Mouse (Mus musculus) CH12.LX (cell line): Measurements from ENCODE around the gene Timd2. TPM values are rescaled to one million over a fixed set of nuclear protein-coding genes. Genes with fewer than 3 reads are reported as not detected.

Source experiments
- DNase-seq: peaks from one replicate; pipeline ENCODE4 v3.0.0-alpha.2; 2013; ENCODE audit errors: extremely low read depth
- H3K27ac ChIP-seq: 2 replicates; pipeline ENCODE4 v1.5.1; 2012; ENCODE audit warnings: low read depth, mild to moderate bottlenecking, control low read depth, moderate library complexity; ENCODE audit not compliant: insufficient read depth
- H3K27me3 ChIP-seq: replicated peaks from 2 replicates; pipeline ENCODE3; 2012; ENCODE audit warnings: inconsistent platforms
- H3K36me3 ChIP-seq, 2 experiments: replicated peaks in 1 of 2; 2 replicates each; pipeline versions ENCODE3 to v1.6.1; 2012; ENCODE audit warnings: inconsistent platforms in 1 of 2, low read length in 1 of 2, mild to moderate bottlenecking in 1 of 2, mixed read lengths in 1 of 2, moderate library complexity in 1 of 2; ENCODE audit not compliant: control insufficient read depth in 1 of 2, insufficient read depth in 1 of 2
- H3K4me1 ChIP-seq, 2 experiments: 2 replicates each; pipeline ENCODE4 v1.6.1; 2012; ENCODE audit warnings: inconsistent platforms in 1 of 2, moderate library complexity in 1 of 2; ENCODE audit not compliant: insufficient read depth in 2 of 2, control insufficient read depth in 1 of 2
- H3K4me2 ChIP-seq: 2 replicates; pipeline ENCODE4 v1.6.1; 2012; ENCODE audit warnings: low read depth, mild to moderate bottlenecking, control low read depth; ENCODE audit not compliant: poor library complexity, insufficient read depth, severe bottlenecking
- H3K4me3 ChIP-seq, 3 experiments: fragments of 150-350 bp in 1 of 3; sonication (generic) in 1 of 3; replicated peaks in 1 of 3; 2 replicates each; pipeline versions ENCODE3 to v1.5.1; 2011 to 2012; ENCODE audit warnings: low read depth in 2 of 3, low read length in 2 of 3, mild to moderate bottlenecking in 2 of 3, moderate library complexity in 2 of 3, control low read depth in 1 of 3, improper control_type of control experiment in 1 of 3, inconsistent platforms in 1 of 3, mixed read lengths in 1 of 3; ENCODE audit not compliant: poor library complexity in 1 of 3
- H3K79me2 ChIP-seq: replicated peaks from 2 replicates; pipeline ENCODE4 v1.6.1; 2012; ENCODE audit warnings: mild to moderate bottlenecking, moderate library complexity; ENCODE audit not compliant: control insufficient read depth, poor library complexity, insufficient read depth, severe bottlenecking; ENCODE audit errors: extremely low read depth
- H3K9ac ChIP-seq: 2 replicates; pipeline ENCODE4 v1.6.1; 2012; ENCODE audit warnings: low read depth, mild to moderate bottlenecking, control low read depth, moderate library complexity; ENCODE audit not compliant: insufficient read depth
- H3K9me3 ChIP-seq: replicated peaks from 2 replicates; pipeline ENCODE3; 2012; ENCODE audit warnings: low read length, inconsistent platforms, mixed read lengths
- BHLHE40 ChIP-seq: IDR thresholded peaks from 2 replicates; pipeline ENCODE4 v1.6.1; 2011; ENCODE audit warnings: mild to moderate bottlenecking, low read depth, low read length, improper control_type of control experiment
- CHD1 ChIP-seq: IDR thresholded peaks from 2 replicates; pipeline ENCODE4 v1.6.1; 2012; ENCODE audit warnings: low read depth, low read length, improper control_type of control experiment, inconsistent platforms
- CHD2 ChIP-seq: IDR thresholded peaks from 2 replicates; pipeline ENCODE4 v1.6.1; 2011; ENCODE audit warnings: low read length, improper control_type of control experiment
- CTCF ChIP-seq, 2 experiments: IDR thresholded peaks in 1 of 2; conservative IDR thresholded peaks in 1 of 2; 2 replicates each; pipeline ENCODE4 v1.5.1; 2011 to 2012; ENCODE audit warnings: low read depth in 2 of 2, low read length in 2 of 2, improper control_type of control experiment in 1 of 2, inconsistent platforms in 1 of 2, mild to moderate bottlenecking in 1 of 2, moderate library complexity in 1 of 2
- E2F4 ChIP-seq: IDR thresholded peaks from 2 replicates; pipeline ENCODE4 v1.6.1; 2011; ENCODE audit warnings: low read depth, low read length, improper control_type of control experiment; ENCODE audit not compliant: insufficient replicate concordance
- ELF1 ChIP-seq: IDR thresholded peaks from 2 replicates; pipeline ENCODE4 v1.6.1; 2014; ENCODE audit warnings: low read depth, mild to moderate bottlenecking, inconsistent platforms, low read length, improper control_type of control experiment
- EP300 ChIP-seq: IDR thresholded peaks from 2 replicates; pipeline ENCODE4 v1.6.1; 2011; ENCODE audit warnings: low read length, improper control_type of control experiment
- ETS1 ChIP-seq: conservative IDR thresholded peaks from 2 replicates; pipeline ENCODE4 v1.6.1; 2012; ENCODE audit warnings: low read depth, mild to moderate bottlenecking, inconsistent platforms, low read length, improper control_type of control experiment, moderate library complexity
- GABPA ChIP-seq: IDR thresholded peaks from 2 replicates; pipeline ENCODE4 v1.6.1; 2012; ENCODE audit warnings: low read depth, low read length, improper control_type of control experiment, inconsistent platforms; ENCODE audit not compliant: insufficient replicate concordance
- HCFC1 ChIP-seq: IDR thresholded peaks from 2 replicates; pipeline ENCODE4 v1.6.1; 2012; ENCODE audit warnings: low read depth, mild to moderate bottlenecking, inconsistent platforms, low read length, improper control_type of control experiment
- IRF4 ChIP-seq: IDR thresholded peaks from 2 replicates; pipeline ENCODE4 v1.6.1; 2014; ENCODE audit warnings: low read depth, mild to moderate bottlenecking, inconsistent platforms, low read length, improper control_type of control experiment
- JUN ChIP-seq: IDR thresholded peaks from 2 replicates; pipeline ENCODE4 v1.6.1; 2011; ENCODE audit warnings: low read depth, mild to moderate bottlenecking, low read length, improper control_type of control experiment, moderate library complexity; ENCODE audit not compliant: insufficient read depth
- JUND ChIP-seq: conservative IDR thresholded peaks from 2 replicates; pipeline ENCODE4 v1.6.1; 2011; ENCODE audit warnings: low read depth, low read length, improper control_type of control experiment
- KAT2A ChIP-seq: IDR thresholded peaks from 2 replicates; pipeline ENCODE4 v1.6.1; 2012; ENCODE audit warnings: low read length, improper control_type of control experiment, inconsistent platforms; ENCODE audit not compliant: insufficient replicate concordance
- MAFK ChIP-seq: IDR thresholded peaks from 2 replicates; pipeline ENCODE4 v1.6.1; 2011; ENCODE audit warnings: low read length, improper control_type of control experiment; ENCODE audit not compliant: insufficient replicate concordance
- MAX ChIP-seq: IDR thresholded peaks from 2 replicates; pipeline ENCODE4 v1.6.1; 2011; ENCODE audit warnings: low read length, improper control_type of control experiment
- MAZ ChIP-seq: IDR thresholded peaks from 2 replicates; pipeline ENCODE4 v1.6.1; 2012; ENCODE audit warnings: low read depth, mild to moderate bottlenecking, inconsistent platforms, low read length, improper control_type of control experiment, moderate library complexity
- MEF2A ChIP-seq: IDR thresholded peaks from 2 replicates; pipeline ENCODE4 v1.6.1; 2014; ENCODE audit warnings: low read depth, mild to moderate bottlenecking, inconsistent platforms, low read length, improper control_type of control experiment, borderline replicate concordance
- MXI1 ChIP-seq: IDR thresholded peaks from 2 replicates; pipeline ENCODE4 v1.6.1; 2011; ENCODE audit warnings: mild to moderate bottlenecking, low read depth, low read length, improper control_type of control experiment
- MYC ChIP-seq: IDR thresholded peaks from 2 replicates; pipeline ENCODE4 v1.6.1; 2011; ENCODE audit warnings: low read depth, mild to moderate bottlenecking, improper control_type of control experiment, low read length
- NELFE ChIP-seq: IDR thresholded peaks from 2 replicates; pipeline ENCODE4 v1.6.1; 2011; ENCODE audit warnings: low read depth, low read length, improper control_type of control experiment
- NRF1 ChIP-seq: IDR thresholded peaks from 2 replicates; pipeline ENCODE4 v1.6.1; 2014; ENCODE audit warnings: low read depth, mild to moderate bottlenecking, inconsistent platforms, low read length, improper control_type of control experiment, moderate library complexity
- PAX5 ChIP-seq: IDR thresholded peaks from 2 replicates; pipeline ENCODE4 v1.6.1; 2012; ENCODE audit warnings: low read length, inconsistent platforms, mixed read lengths
- POLR2A ChIP-seq: IDR thresholded peaks from 2 replicates; pipeline ENCODE4 v1.6.1; 2011; ENCODE audit warnings: low read depth, mild to moderate bottlenecking, improper control_type of control experiment, low read length
- POLR2AphosphoS2 ChIP-seq: IDR thresholded peaks from 2 replicates; pipeline ENCODE4 v1.6.1; 2011; ENCODE audit warnings: low read depth, low read length, improper control_type of control experiment
- RAD21 ChIP-seq: IDR thresholded peaks from 2 replicates; pipeline ENCODE4 v1.6.1; 2011; ENCODE audit warnings: low read depth, mild to moderate bottlenecking, low read length, improper control_type of control experiment, moderate library complexity
- RCOR1 ChIP-seq: conservative IDR thresholded peaks from 2 replicates; pipeline ENCODE4 v1.6.1; 2012; ENCODE audit warnings: low read depth, mild to moderate bottlenecking, inconsistent platforms, low read length, improper control_type of control experiment
- SIN3A ChIP-seq: IDR thresholded peaks from 2 replicates; pipeline ENCODE4 v1.6.1; 2012; ENCODE audit warnings: low read length, improper control_type of control experiment, inconsistent platforms
- SMC3 ChIP-seq: IDR thresholded peaks from 2 replicates; pipeline ENCODE4 v1.6.1; 2011; ENCODE audit warnings: low read depth, low read length, improper control_type of control experiment
- TBP ChIP-seq: conservative IDR thresholded peaks from 2 replicates; pipeline ENCODE4 v1.6.1; 2011; ENCODE audit warnings: low read depth, low read length, improper control_type of control experiment
- TCF12 ChIP-seq: IDR thresholded peaks from 2 replicates; pipeline ENCODE4 v1.6.1; 2014; ENCODE audit warnings: low read depth, mild to moderate bottlenecking, inconsistent platforms, low read length, improper control_type of control experiment
- UBTF ChIP-seq: IDR thresholded peaks from 2 replicates; pipeline ENCODE4 v1.6.1; 2012; ENCODE audit warnings: low read depth, mild to moderate bottlenecking, inconsistent platforms, low read length, improper control_type of control experiment, moderate library complexity
- USF1 ChIP-seq: IDR thresholded peaks from 2 replicates; pipeline ENCODE4 v1.6.1; 2014; ENCODE audit warnings: low read depth, mild to moderate bottlenecking, inconsistent platforms, low read length, improper control_type of control experiment
- USF2 ChIP-seq: conservative IDR thresholded peaks from 2 replicates; pipeline ENCODE4 v1.6.1; 2011; ENCODE audit warnings: low read depth, low read length, improper control_type of control experiment
- ZC3H11A ChIP-seq: IDR thresholded peaks from 2 replicates; pipeline ENCODE4 v1.6.1; 2012; ENCODE audit warnings: low read depth, mild to moderate bottlenecking, inconsistent platforms, low read length, improper control_type of control experiment
- ZKSCAN1 ChIP-seq: IDR thresholded peaks from 2 replicates; pipeline ENCODE4 v1.6.1; 2012; ENCODE audit warnings: low read depth, inconsistent platforms, low read length, improper control_type of control experiment, borderline replicate concordance
- ZMIZ1 ChIP-seq: IDR thresholded peaks from 2 replicates; pipeline ENCODE4 v1.6.1; 2012; ENCODE audit warnings: low read depth, mild to moderate bottlenecking, inconsistent platforms, low read length, improper control_type of control experiment
- ZNF384 ChIP-seq: IDR thresholded peaks from 2 replicates; pipeline ENCODE4 v1.6.1; 2012; ENCODE audit warnings: low read depth, low read length, improper control_type of control experiment, inconsistent platforms
- dilution Hi-C: fragments of 300-500 bp; cut with MboI; formaldehyde crosslinking; loops from 2 replicates; pipeline ENCODE4 v1.14.3; 2020; ENCODE audit warnings: low sequenced_read_pairs; ENCODE audit not compliant: extremely low pct_unique_long_range_greater_than_20kb, extremely low pct_ligation_motif_present
- in situ Hi-C: fragments of 300-500 bp; cut with MboI; formaldehyde crosslinking; loops from 3 replicates; pipeline ENCODE4 v1.14.3; 2019; ENCODE audit warnings: low sequenced_read_pairs, low pct_ligation_motif_present, low pct_unique_long_range_greater_than_20kb, mixed read lengths
- polyA plus RNA-seq: library from polyadenylated mRNA; unstranded; fragments of >175 nt; gene quantifications from 2 replicates; pipeline ENCODE4 v1.2.1, GENCODE M21; 2012; ENCODE audit warnings: low read depth; ENCODE audit not compliant: insufficient read length
- total RNA-seq, 2 experiments: library from RNA; depleted of rRNA; stranded (reverse); fragments of 300-350 nt in 1 of 2; fragments of >200 nt in 1 of 2; gene quantifications; 2 replicates each; pipeline ENCODE4 v1.2.3; 2012 to 2014

Timd2 gene
- total and polyA plus RNA-seq, 3 experiments = 66.3 to 241 (median 119) TPM

DNA sequence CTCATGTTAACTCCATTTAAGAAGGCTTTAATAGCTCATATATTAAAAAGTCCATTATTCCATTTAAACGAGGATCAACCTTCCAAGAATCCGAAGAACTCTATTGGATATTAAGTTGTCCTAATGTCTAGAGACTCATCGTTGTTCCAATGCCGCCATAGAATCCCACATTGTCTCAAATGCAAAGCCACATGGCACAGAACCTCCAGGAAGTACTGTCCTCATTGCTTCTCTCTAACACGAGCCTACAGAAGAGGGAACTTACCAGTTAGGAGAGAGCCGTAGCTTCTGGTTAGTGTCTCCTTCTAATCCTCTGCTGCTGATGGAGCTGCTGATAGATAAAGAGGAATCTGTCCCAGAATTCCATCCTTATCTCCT is 8.6 kb downstream of the Timd2 start:
- peak overlapping the region; percentile 56 to 69 (median 66) for H3K4me3 ChIP-seq
- H3K27ac ChIP-seq = peak overlapping the region; percentile 85
- peaks cover 23% of the 10 kb centered on the region for H3K79me2 ChIP-seq
- peaks cover 0 to 36% of the 10 kb centered on the region in 2 experiments; a peak in 2 of 4 replicates for H3K4me1 ChIP-seq
- dilution Hi-C loops (no loop called here), in situ Hi-C loops (loop anchor here (10.0 kb wide), 1 partner anchor 47 kb away; no protein-coding TSS in a partner anchor)
- H3K27me3 ChIP-seq = no peaks in the 10 kb centered on the region
- DNase-seq = peak; percentile 73
- peak overlapping the region; percentile 71 for H3K9ac ChIP-seq
- peaks cover 8% of the 10 kb centered on the region for H3K9me3 ChIP-seq
- peak overlapping the region; percentile 97 for H3K4me2 ChIP-seq
- TF ChIP-seq NRF1 (no peak), KAT2A (no peak), PAX5 (no peak), NELFE (0 out of 2 replicates have a peak, but pooled peaks have one; percentile 7), MAZ (no peak), SMC3 (no peak), ZNF384 (no peak), USF1 (no peak), RAD21 (no peak), ZC3H11A (no peak), MYC (peak; percentile 82; the same call in 1 of the 2 replicates), TBP (no peak), ZKSCAN1 (no peak), ELF1 (peak; percentile 53), CHD1 (peak; percentile 73; the same call in 1 of the 2 replicates), BHLHE40 (no peak), ZMIZ1 (no peak), GABPA (no peak), JUN (no peak), CTCF (conservative IDR thresholded peaks at IDR 0.05 in 1 of 2, IDR thresholded peaks at IDR 0.05 in 1 of 2; ENCODE audit: low read depth in 2 of 2, low read length in 2 of 2) (no peak), MAFK (no peak), UBTF (no peak), SIN3A (no peak), USF2 (no peak), TCF12 (no peak), POLR2A (peak; percentile 34; the same call in 1 of the 2 replicates), MEF2A (no peak), EP300 (no peak), IRF4 (no peak), MAX (peak; percentile 88), HCFC1 (no peak), CHD2 (no peak), RCOR1 (no peak), ETS1 (no peak), MXI1 (no peak; the same call in 1 of the 2 replicates), POLR2AphosphoS2 (no peak), JUND (no peak), E2F4 (no peak)
- peaks cover 0 to 7% of the 10 kb centered on the region in 2 experiments for H3K36me3 ChIP-seq
